Mouse (Mus musculus) layer of hippocampus, adult 11-12 months (tissue): ENCODE data around the gene Lsamp.

Experiments
- DNase-seq: peaks from one replicate; pipeline ENCODE4 v3.0.0; 2022; ENCODE audit warnings: low spot score

Gene Lsamp

GRCm38 (mm10) chr16:42190114-42191045 lies 2206.2 kb downstream of the Lsamp start:
- DNase-seq = peak; percentile 84
